Mouse (Mus musculus): ENCODE data around the gene Limch1.

Gene Limch1

DNA sequence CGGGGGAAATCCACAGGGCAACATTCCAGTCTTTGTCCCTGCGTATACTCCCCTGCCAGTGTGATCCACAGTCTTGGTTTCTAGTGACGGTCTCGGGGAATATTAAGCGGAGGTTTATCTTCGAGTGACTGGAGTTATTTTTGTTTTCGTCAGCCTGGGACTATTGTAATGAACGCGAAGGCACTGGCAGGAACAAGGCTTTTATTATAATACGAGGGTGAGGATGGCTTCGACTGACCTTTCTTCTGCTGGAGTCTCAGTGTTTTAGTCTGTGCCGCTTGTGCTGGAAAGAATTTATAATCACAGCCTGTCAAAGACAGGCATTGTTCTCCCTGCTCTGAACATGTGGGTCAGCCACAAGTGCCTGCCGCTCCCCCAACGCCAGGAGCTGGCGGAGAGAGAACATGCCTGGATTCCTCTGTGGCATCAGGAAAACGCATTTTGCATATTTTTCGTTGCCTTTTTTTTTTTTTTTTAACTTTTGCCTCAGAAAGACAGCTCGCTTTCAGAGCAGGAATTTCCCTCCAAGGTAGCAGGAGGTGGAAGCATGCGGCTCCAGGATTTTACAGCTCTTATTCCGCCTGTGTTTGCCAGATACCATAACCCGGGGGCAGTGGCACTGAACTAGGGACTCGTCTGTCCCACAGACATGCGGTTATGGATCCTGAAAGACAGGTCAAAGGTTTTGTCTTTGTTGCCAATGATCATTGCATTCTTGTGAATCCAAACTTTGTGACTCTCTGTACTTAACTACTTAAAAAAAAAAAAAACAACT, 222.6 kb downstream of the Limch1 start:
- peak; percentile 30 for DNase-seq (ENCODE audit: low read depth, low spot score)

- no peak for DNase-seq (ENCODE audit: low read depth, low spot score)
These were observed 223.5 kb downstream of the Limch1 start for GRCm38 (mm10) chr5:66968925-66969711.

DNA sequence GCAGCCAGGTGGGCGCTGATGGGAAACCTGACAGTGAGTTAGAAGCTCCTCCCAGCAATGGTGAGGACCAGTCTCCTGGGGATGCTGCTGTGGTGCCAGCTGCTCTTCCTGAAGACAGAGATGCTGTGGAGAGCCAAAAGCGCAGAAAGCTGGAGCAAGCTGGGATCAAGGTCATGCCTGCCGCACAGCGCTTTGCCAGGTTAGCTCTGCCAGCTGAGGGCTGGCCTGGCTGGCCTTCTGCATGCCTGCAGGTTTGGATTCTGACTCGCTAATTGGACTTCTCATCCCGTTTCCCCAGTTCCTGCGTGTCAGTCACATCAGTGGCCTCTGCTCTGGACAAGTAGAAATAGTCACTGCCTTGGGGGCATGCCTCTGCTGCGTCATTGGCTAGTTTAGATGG, 230.0 kb downstream of the Limch1 start:
- DNase-seq (ENCODE audit: low read depth, low spot score): no peak

GRCm38 (mm10) chr5:66979332-66980218, 233.9 kb downstream of the Limch1 start:
- no peak for DNase-seq (ENCODE audit: low read depth, low spot score)

- DNase-seq (ENCODE audit: low read depth, low spot score): no peak
These were observed 235.2 kb downstream of the Limch1 start for GRCm38 (mm10) chr5:66980862-66981261.

- DNase-seq (ENCODE audit: low read depth, low spot score): no peak
These were observed 237.5 kb downstream of the Limch1 start for GRCm38 (mm10) chr5:66983104-66983503.

- no peak for DNase-seq (ENCODE audit: low read depth, low spot score)
These were observed 243.3 kb downstream of the Limch1 start for GRCm38 (mm10) chr5:66988926-66989325.

- DNase-seq (ENCODE audit: low read depth, low spot score): peak; percentile 52
These were observed 243.9 kb downstream of the Limch1 start for GRCm38 (mm10) chr5:66989531-66989930.

- DNase-seq (ENCODE audit: low read depth, low spot score): no peak
These were observed 246.8 kb downstream of the Limch1 start for GRCm38 (mm10) chr5:66992401-66992800.

GRCm38 (mm10) chr5:66993076-66993475, 247.4 kb downstream of the Limch1 start:
- no peak for DNase-seq (ENCODE audit: low read depth, low spot score)

DNA sequence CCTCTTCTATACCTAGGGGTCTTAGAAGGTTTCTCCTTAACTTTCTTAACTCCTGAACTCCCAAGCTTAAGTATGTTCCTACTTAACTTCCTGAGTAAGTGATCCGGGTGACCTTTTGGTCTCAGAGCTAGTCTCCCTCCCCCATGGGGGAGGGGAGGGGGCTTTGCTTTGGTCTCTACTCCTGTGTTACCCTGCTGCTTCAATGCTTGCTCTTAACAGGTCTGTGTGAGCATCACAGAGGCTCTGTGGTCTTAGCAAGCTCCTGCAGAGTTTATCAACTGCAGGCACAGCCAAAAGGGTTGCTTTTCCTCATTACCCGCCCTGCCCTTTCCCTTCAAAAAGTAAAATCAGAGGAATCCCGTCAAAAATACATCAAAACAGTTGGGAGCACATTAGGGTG, 250.5 kb downstream of the Limch1 start:
- peak; percentile 18 for DNase-seq (ENCODE audit: low read depth, low spot score)

DNA sequence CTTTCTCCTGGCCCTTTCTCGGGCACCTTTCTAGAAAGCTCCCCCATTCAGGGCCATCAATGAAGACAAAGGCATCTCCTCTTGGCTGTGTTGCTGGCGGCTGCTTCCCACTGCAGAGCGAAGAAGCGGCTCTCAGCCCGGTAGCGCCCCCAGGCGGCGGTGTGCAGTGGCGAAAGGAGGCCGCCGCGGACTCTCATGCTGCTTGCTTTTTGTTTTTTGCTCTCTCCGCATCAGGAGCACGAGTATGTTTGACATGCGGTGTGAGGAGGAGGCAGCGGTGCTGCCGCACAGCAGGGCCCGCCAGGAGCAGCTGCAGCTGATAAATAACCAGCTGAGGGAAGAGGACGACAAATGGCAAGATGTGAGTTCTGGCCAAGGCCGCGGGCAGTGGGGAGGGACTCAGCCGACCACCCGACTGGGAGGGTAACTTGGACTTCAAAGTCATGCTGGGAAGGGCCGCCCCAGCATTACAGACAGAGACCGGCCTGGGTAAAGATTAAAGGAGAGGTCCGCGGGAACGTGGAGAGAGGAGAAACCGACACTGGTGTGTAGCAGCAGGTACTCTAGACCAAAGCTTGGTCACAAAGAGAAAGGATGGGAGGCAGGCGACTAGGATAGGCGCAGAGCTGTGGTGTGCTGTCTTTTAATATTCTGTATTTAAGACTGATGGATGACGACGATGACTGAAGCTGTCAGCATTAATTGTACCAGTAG, 251.4 kb downstream of the Limch1 start:
- DNase-seq (ENCODE audit: low read depth, low spot score): peak; percentile 92

DNA sequence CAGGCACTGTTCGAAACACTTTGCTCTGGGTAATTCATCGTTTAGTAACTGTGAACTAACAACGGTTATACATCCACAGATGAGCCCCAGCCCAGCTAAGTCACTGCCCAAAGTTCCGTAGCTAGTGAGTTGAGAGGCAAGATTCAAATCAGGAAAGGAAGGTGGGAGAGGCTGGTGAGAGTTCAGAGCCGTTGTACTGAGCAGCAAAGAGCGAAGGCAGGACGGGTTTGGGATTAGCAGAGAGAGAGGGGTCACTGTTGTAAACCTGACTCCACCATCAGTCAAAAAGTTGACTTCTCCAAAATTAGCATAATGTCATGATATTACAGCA, 251.9 kb downstream of the Limch1 start:
- DNase-seq (ENCODE audit: low read depth, low spot score): no peak

DNA sequence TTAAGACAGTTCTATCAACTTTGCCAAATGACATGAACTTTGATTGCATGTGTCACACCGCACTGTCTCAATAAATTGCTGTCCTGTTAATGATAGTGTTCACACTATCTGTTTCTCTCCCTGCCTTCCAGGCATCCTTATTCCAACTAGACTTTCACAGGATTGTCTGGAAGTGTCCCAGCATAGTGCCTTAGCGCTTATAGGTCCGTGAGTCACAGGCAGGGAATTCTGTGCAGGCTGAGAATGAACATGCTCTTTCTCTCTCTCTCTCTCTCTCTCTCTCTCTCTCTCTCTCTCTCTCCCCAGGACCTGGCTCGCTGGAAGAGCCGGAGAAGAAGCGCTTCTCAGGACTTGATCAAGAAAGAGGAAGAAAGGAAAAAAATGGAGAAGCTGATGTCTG, 252.7 kb downstream of the Limch1 start:
- no peak for DNase-seq (ENCODE audit: low read depth, low spot score)

DNA sequence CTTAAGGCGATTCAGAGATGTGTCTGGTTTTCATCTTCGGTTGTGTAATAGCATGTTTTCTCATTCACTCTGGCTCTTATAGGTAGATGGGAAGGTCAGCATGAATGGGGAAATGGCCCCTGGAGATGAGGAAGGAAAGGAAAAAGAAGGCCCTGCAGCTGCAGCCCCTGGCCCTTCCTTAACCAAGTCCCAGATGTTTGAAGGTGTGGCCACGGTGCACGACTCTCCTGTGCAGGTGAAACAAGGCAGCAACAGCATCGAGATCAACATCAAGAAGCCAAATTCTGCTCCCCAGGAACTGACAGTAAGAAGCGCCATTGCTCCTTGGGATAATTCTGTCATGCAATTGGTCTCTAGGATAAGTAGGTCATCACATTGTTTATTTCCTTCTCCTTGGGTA, 256.7 kb downstream of the Limch1 start:
- no peak for DNase-seq (ENCODE audit: low read depth, low spot score)

- DNase-seq (ENCODE audit: low read depth, low spot score): peak; percentile 79
These were observed 259.0 kb downstream of the Limch1 start for GRCm38 (mm10) chr5:67004619-67005018.

- no peak for DNase-seq (ENCODE audit: low read depth, low spot score)
These were observed 265.6 kb downstream of the Limch1 start for GRCm38 (mm10) chr5:67011043-67011870.

DNA sequence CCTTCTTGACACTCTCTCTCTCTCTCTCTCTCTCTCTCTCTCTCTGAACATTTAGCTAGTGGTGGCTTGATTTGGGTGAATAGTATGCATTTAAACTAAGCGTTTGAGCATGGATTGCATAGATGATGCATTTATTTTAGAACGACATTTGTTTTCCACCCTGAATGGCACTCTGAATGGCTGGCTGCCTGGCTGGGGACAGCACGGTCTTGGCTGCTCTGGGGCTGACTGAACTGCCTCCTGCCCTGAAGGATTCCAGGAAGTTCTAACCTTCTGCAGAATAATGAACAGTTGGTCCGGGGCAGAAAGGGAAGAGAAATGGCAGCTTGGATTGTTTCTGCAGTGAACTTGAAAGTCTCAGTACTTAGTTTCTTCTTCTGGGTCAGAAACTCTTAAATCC, 266.4 kb downstream of the Limch1 start:
- no peak for DNase-seq (ENCODE audit: low read depth, low spot score)

- DNase-seq (ENCODE audit: low read depth, low spot score): no peak
These were observed 268.3 kb downstream of the Limch1 start for GRCm38 (mm10) chr5:67013926-67014325.

- DNase-seq (ENCODE audit: low read depth, low spot score): peak; percentile 82
These were observed 270.8 kb downstream of the Limch1 start for GRCm38 (mm10) chr5:67016450-67016849.

Data from ZHBTc4 (cell line).